Mouse (Mus musculus) mature B cell (primary cell): ENCODE results near the gene Timmdc1.
"Not testable (repeated sequence)": the region's sequence is repeated elsewhere in the genome, so short reads cannot be mapped to it uniquely, and the experiment has no call there.

Experiments used
- in situ Hi-C: fragments of 300-500 bp; cut with MboI; formaldehyde crosslinking; loops from 2 replicates; pipeline ENCODE4 v1.14.3; 2019

The Timmdc1 gene

GRCm38 (mm10) chr16:38496604-38497140, 25.8 kb downstream of the Timmdc1 start:
- in situ Hi-C loops, result no loop called here

- in situ Hi-C loops, result no loop called here
These were observed 28.6 kb downstream of the Timmdc1 start for GRCm38 (mm10) chr16:38493890-38494289.

GRCm38 (mm10) chr16:38492551-38492950, 29.9 kb downstream of the Timmdc1 start:
- in situ Hi-C loops, result no loop called here

GRCm38 (mm10) chr16:38483582-38484309, 38.7 kb downstream of the Timmdc1 start:
- in situ Hi-C loops, result no loop called here

GRCm38 (mm10) chr16:38482780-38483562, 39.5 kb downstream of the Timmdc1 start:
- in situ Hi-C loops, result no loop called here

- in situ Hi-C loops, result no loop called here
These were observed 41.1 kb downstream of the Timmdc1 start for GRCm38 (mm10) chr16:38481327-38481726.

GRCm38 (mm10) chr16:38478296-38478695, 44.2 kb downstream of the Timmdc1 start:
- in situ Hi-C loops, result no loop called here

- in situ Hi-C loops, result not testable (repeated sequence)
These were observed 45.2 kb downstream of the Timmdc1 start for GRCm38 (mm10) chr16:38477241-38477608.

- in situ Hi-C loops, result no loop called here
These were observed 45.9 kb downstream of the Timmdc1 start for GRCm38 (mm10) chr16:38476312-38477240.

GRCm38 (mm10) chr16:38475681-38476311, 46.7 kb downstream of the Timmdc1 start:
- in situ Hi-C loops, result no loop called here

- in situ Hi-C loops, result no loop called here
These were observed 47.7 kb downstream of the Timmdc1 start for GRCm38 (mm10) chr16:38474677-38475286.

- in situ Hi-C loops, result no loop called here
These were observed 48.8 kb downstream of the Timmdc1 start for GRCm38 (mm10) chr16:38473661-38474060.

- in situ Hi-C loops, result no loop called here
These were observed 50.0 kb downstream of the Timmdc1 start for GRCm38 (mm10) chr16:38472507-38472873.

- in situ Hi-C loops, result no loop called here
These were observed 50.6 kb downstream of the Timmdc1 start for GRCm38 (mm10) chr16:38471697-38472506.

GRCm38 (mm10) chr16:38469437-38469836, 53.0 kb downstream of the Timmdc1 start:
- in situ Hi-C loops, result no loop called here

GRCm38 (mm10) chr16:38468706-38469018, 53.8 kb downstream of the Timmdc1 start:
- in situ Hi-C loops, result no loop called here

GRCm38 (mm10) chr16:38467917-38468705, 54.4 kb downstream of the Timmdc1 start:
- in situ Hi-C loops, result no loop called here

GRCm38 (mm10) chr16:38467091-38467916, 55.2 kb downstream of the Timmdc1 start:
- in situ Hi-C loops, result no loop called here

- in situ Hi-C loops, result no loop called here
These were observed 56.4 kb downstream of the Timmdc1 start for GRCm38 (mm10) chr16:38466089-38466488.
